Mouse (Mus musculus) liver, postnatal 0 days (tissue): Measurements from ENCODE around the gene Ift43.

Experiments used
- CTCF ChIP-seq: sonication (generic); IDR thresholded peaks from 2 replicates; pipeline ENCODE4 v1.5.1; 2016; ENCODE audit warnings: antibody characterized with exemption, low read depth
- EP300 ChIP-seq: IDR thresholded peaks from 2 replicates; pipeline ENCODE4 v1.6.1; 2016; ENCODE audit warnings: antibody characterized with exemption, low read depth, mild to moderate bottlenecking

GRCm38 (mm10) chr12:86077736-86078135, 4.6 kb upstream of the Ift43 start:
- TF ChIP-seq EP300 (no peak), CTCF (no peak)
